ENCODE assay signal across 8 mouse cellular contexts in genomic region chr1:178368548-178369271, GRCm38 (mm10). TPM values are rescaled to one million over a fixed set of nuclear protein-coding genes. Genes with fewer than 3 reads are reported as not detected.
DNase-seq lines count a peak whose midpoint lies in the region; ATAC-seq and TF ChIP-seq lines count a peak whose summit lies in the region.

No protein-coding gene starts in this region.

- in situ Hi-C loops in Patski (cut with MboI; ENCODE audit: low pct_unique_long_range_greater_than_20kb), result no loop called here

- H3K36me3 ChIP-seq in hindbrain, embryonic 13.5 days, result no peaks in the 10 kb centered on the region

- DNase-seq in Patski (ENCODE audit: low read depth, low spot score), result no peak
- peak; percentile 94 to 97 for DNase-seq in cerebellum, postnatal 14 days
- peak; percentile 87 to 88 for DNase-seq in frontal cortex, postnatal 14 days (ENCODE audit: low spot score in 2 of 2)
- DNase-seq in layer of hippocampus, postnatal 25 days (ENCODE audit: extremely low spot score in 1 of 2, low spot score in 1 of 2), result peak; percentile 79 to 91
- peak; percentile 94 for DNase-seq in lung, postnatal 25 days (ENCODE audit: low spot score)
- DNase-seq in retina, embryonic 14.5 days (ENCODE audit: low spot score), result peak; percentile 86
- peak; percentile 90 for DNase-seq in thymus, postnatal 4 days

- H3K4me2 ChIP-seq in hindbrain, embryonic 13.5 days, result peak overlapping the region; percentile 76

- H3K4me3 ChIP-seq in hindbrain, embryonic 13.5 days, result peak overlapping the region; percentile 48

- ATAC-seq in Patski, result peak; percentile 73
- ATAC-seq in hindbrain, embryonic 13.5 days (ENCODE audit: low FRiP score), result peak; percentile 97

- H3K9me3 ChIP-seq in hindbrain, embryonic 13.5 days, result no peaks in the 10 kb centered on the region

- peaks cover 13% of the 10 kb centered on the region for H3K4me1 ChIP-seq in hindbrain, embryonic 13.5 days (replicated peaks)

- 3% methylated on average over 36 of the region's 36 CpGs for WGBS in hindbrain, embryonic 13.5 days

- TF ChIP-seq CTCF in Patski (IDR thresholded peaks at IDR 0.05), result no peak

- CTCF ChIA-PET in Patski (lab: Charles Lee), result no interaction called here

- H3K9ac ChIP-seq in hindbrain, embryonic 13.5 days, result peak overlapping the region; percentile 65

- no peaks in the 10 kb centered on the region for H3K27me3 ChIP-seq in Patski
- no peaks in the 10 kb centered on the region for H3K27me3 ChIP-seq in hindbrain, embryonic 13.5 days

- POLR2A ChIA-PET in Patski (lab: Charles Lee), result no interaction called here

- H3K27ac ChIP-seq in hindbrain, embryonic 13.5 days, result peak overlapping the region; percentile 78

RNA-seq across cellular contexts. Expression of gene Hnrnpu, which starts 31.1 kb away (rescaled TPM):
- polyA plus RNA-seq in Patski (2021), result 500 TPM
- polyA plus RNA-seq in hindbrain, embryonic 13.5 days (2015; fragmentation: Nextera tagmentation; extraction: Ambion mirVana), result 258 and 293 TPM in 2 replicates
- 100 to 1,000 TPM; 348 to 416 TPM for total RNA-seq in layer of hippocampus, postnatal 25 days (2021)

RNA-seq across cellular contexts. Expression of gene Efcab2, which starts 37.2 kb away (rescaled TPM):
- polyA plus RNA-seq in Patski (2021), result 3.7 TPM
- 9.7 and 12.6 TPM in 2 replicates for polyA plus RNA-seq in hindbrain, embryonic 13.5 days (2015; fragmentation: Nextera tagmentation; extraction: Ambion mirVana)
- total RNA-seq in layer of hippocampus, postnatal 25 days (2021), result 10 to 100 TPM in 1 of 2 experiments, 1 to 10 TPM in 1; 8.1 to 10.1 TPM

RNA-seq across cellular contexts. Expression of gene Cox20, which starts 49.8 kb away (rescaled TPM):
- polyA plus RNA-seq in Patski (2021), result 98.4 TPM
- polyA plus RNA-seq in hindbrain, embryonic 13.5 days (2015; fragmentation: Nextera tagmentation; extraction: Ambion mirVana), result 146 and 152 TPM in 2 replicates
- 10 to 100 TPM; 38.4 to 39.1 TPM for total RNA-seq in layer of hippocampus, postnatal 25 days (2021)
